16 mouse cellular contexts compared by ENCODE assay signal in genomic region chr2:85161638-85162093, GRCm38 (mm10). TPM values are rescaled to one million over a fixed set of nuclear protein-coding genes. Genes with fewer than 3 reads are reported as not detected.
DNase-seq lines count a peak whose midpoint lies in the region; ATAC-seq and TF ChIP-seq lines count a peak whose summit lies in the region.
"Had no signal": no experiment of that assay in that cellular context is flagged by ENCODE, and none has a peak within 500 bp of the region (broad histone marks: within the 10 kb centered on the region; RNA-seq: fewer than 3 reads in every experiment).

No protein-coding gene starts in this region.

- H3K4me3 ChIP-seq in intestine, embryonic 14.5 days (ENCODE audit: low read depth, low read length): no peak overlapping the region
- H3K4me3 ChIP-seq in intestine, postnatal 0 days (ENCODE audit: low read depth, low read length): no peak overlapping the region
- no peak overlapping the region for H3K4me3 ChIP-seq in hindbrain, embryonic 10.5 days
- H3K4me3 ChIP-seq in midbrain, embryonic 11.5 days (ENCODE audit: low read depth, low read length): no peak overlapping the region
- no peak overlapping the region for H3K4me3 ChIP-seq in neural tube, embryonic 14.5 days (ENCODE audit: low read depth, low read length)
- H3K4me3 ChIP-seq: embryonic facial prominence, embryonic 12.5 days had no signal

- H3K36me3 ChIP-seq in intestine, embryonic 14.5 days (ENCODE audit: control insufficient read depth, insufficient read depth, low read length): no peaks in the 10 kb centered on the region
- no peaks in the 10 kb centered on the region for H3K36me3 ChIP-seq in intestine, postnatal 0 days (ENCODE audit: control insufficient read depth, insufficient read depth)
- no peaks in the 10 kb centered on the region for H3K36me3 ChIP-seq in hindbrain, embryonic 10.5 days
- H3K36me3 ChIP-seq in midbrain, embryonic 11.5 days (ENCODE audit: control insufficient read depth, insufficient read depth, low read length): no peaks in the 10 kb centered on the region
- no peaks in the 10 kb centered on the region for H3K36me3 ChIP-seq in neural tube, embryonic 14.5 days (ENCODE audit: control insufficient read depth, insufficient read depth, low read length)
- H3K36me3 ChIP-seq: embryonic facial prominence, embryonic 12.5 days had no signal

- H3K4me1 ChIP-seq in intestine, embryonic 14.5 days (replicated peaks; ENCODE audit: control insufficient read depth, insufficient read depth, low read length): peaks cover 18% of the 10 kb centered on the region
- no peaks in the 10 kb centered on the region for H3K4me1 ChIP-seq in intestine, postnatal 0 days (replicated peaks; ENCODE audit: control insufficient read depth, insufficient read depth, low read length)
- peaks cover 30% of the 10 kb centered on the region for H3K4me1 ChIP-seq in hindbrain, embryonic 10.5 days (replicated peaks)
- H3K4me1 ChIP-seq in midbrain, embryonic 11.5 days (ENCODE audit: control insufficient read depth, insufficient read depth, low read length): peaks cover 11% of the 10 kb centered on the region; the same call in 1 of the 2 replicates
- 0 out of 2 replicates have a peak, but pooled peaks cover 5% of the 10 kb centered on the region for H3K4me1 ChIP-seq in neural tube, embryonic 14.5 days (ENCODE audit: control insufficient read depth, insufficient read depth, low read length)
- H3K4me1 ChIP-seq: embryonic facial prominence, embryonic 12.5 days had no signal

- H3K27ac ChIP-seq in intestine, embryonic 14.5 days (ENCODE audit: low read depth): peak overlapping the region; percentile 38; the same call in 1 of the 2 replicates
- H3K27ac ChIP-seq in intestine, postnatal 0 days (ENCODE audit: low read depth, low read length): no peak overlapping the region
- H3K27ac ChIP-seq in hindbrain, embryonic 10.5 days: peak overlapping the region; percentile 53
- H3K27ac ChIP-seq in midbrain, embryonic 11.5 days (ENCODE audit: low read depth, low read length): no peak overlapping the region
- H3K27ac ChIP-seq in neural tube, embryonic 14.5 days (ENCODE audit: low read depth, low read length): no peak overlapping the region
- H3K27ac ChIP-seq: embryonic facial prominence, embryonic 12.5 days; liver, embryonic 14.5 days had no signal

- no peaks in the 10 kb centered on the region for H3K9me3 ChIP-seq in intestine, embryonic 14.5 days (ENCODE audit: control insufficient read depth, low read length)
- H3K9me3 ChIP-seq in intestine, postnatal 0 days (ENCODE audit: control insufficient read depth): no peaks in the 10 kb centered on the region
- no peaks in the 10 kb centered on the region for H3K9me3 ChIP-seq in hindbrain, embryonic 10.5 days
- no peaks in the 10 kb centered on the region for H3K9me3 ChIP-seq in midbrain, embryonic 11.5 days (ENCODE audit: control insufficient read depth, low read length)
- H3K9me3 ChIP-seq in neural tube, embryonic 14.5 days (ENCODE audit: control insufficient read depth, low read length): no peaks in the 10 kb centered on the region
- H3K9me3 ChIP-seq: embryonic facial prominence, embryonic 12.5 days had no signal

- 5% methylated on average over 1 of the region's 1 CpGs for WGBS in intestine, embryonic 14.5 days
- WGBS in intestine, postnatal 0 days: 38% methylated on average over 1 of the region's 1 CpGs
- 14% methylated on average over 1 of the region's 1 CpGs for WGBS in hindbrain, embryonic 10.5 days
- WGBS in midbrain, embryonic 11.5 days: 4% methylated on average over 1 of the region's 1 CpGs
- WGBS in neural tube, embryonic 14.5 days: 12% methylated on average over 1 of the region's 1 CpGs

- no peak overlapping the region for H3K4me2 ChIP-seq in intestine, embryonic 14.5 days (ENCODE audit: low read length)
- H3K4me2 ChIP-seq in intestine, postnatal 0 days (replicated peaks; ENCODE audit: low read depth): no peak overlapping the region
- H3K4me2 ChIP-seq in midbrain, embryonic 11.5 days: no peak overlapping the region
- no peak overlapping the region for H3K4me2 ChIP-seq in neural tube, embryonic 14.5 days (ENCODE audit: low read depth, low read length)
- H3K4me2 ChIP-seq: embryonic facial prominence, embryonic 12.5 days had no signal

- H3K9ac ChIP-seq in intestine, embryonic 14.5 days (ENCODE audit: low read length): no peak overlapping the region
- no peak overlapping the region for H3K9ac ChIP-seq in intestine, postnatal 0 days (ENCODE audit: low read depth, low read length)
- no peak overlapping the region for H3K9ac ChIP-seq in midbrain, embryonic 11.5 days (ENCODE audit: low read length)
- no peak overlapping the region for H3K9ac ChIP-seq in neural tube, embryonic 14.5 days (replicated peaks; ENCODE audit: low read depth, low read length)
- H3K9ac ChIP-seq: embryonic facial prominence, embryonic 12.5 days; liver, embryonic 14.5 days had no signal

- TF ChIP-seq CTCF in intestine, postnatal 0 days (IDR thresholded peaks at IDR 0.05; ENCODE audit: low read depth): no peak

- H3K27me3 ChIP-seq in intestine, embryonic 14.5 days (replicated peaks; ENCODE audit: control insufficient read depth, insufficient read depth, low read length): no peaks in the 10 kb centered on the region
- no peaks in the 10 kb centered on the region for H3K27me3 ChIP-seq in intestine, postnatal 0 days (replicated peaks; ENCODE audit: control insufficient read depth, insufficient read depth, low read length)
- H3K27me3 ChIP-seq in hindbrain, embryonic 10.5 days (ENCODE audit: insufficient read depth, poor library complexity, severe bottlenecking): no peaks in the 10 kb centered on the region
- no peaks in the 10 kb centered on the region for H3K27me3 ChIP-seq in midbrain, embryonic 11.5 days (ENCODE audit: control insufficient read depth, insufficient read depth, low read length)
- no peaks in the 10 kb centered on the region for H3K27me3 ChIP-seq in neural tube, embryonic 14.5 days (ENCODE audit: control insufficient read depth, insufficient read depth, low read length)
- H3K27me3 ChIP-seq: embryonic facial prominence, embryonic 12.5 days had no signal

- no peak for ATAC-seq in intestine, embryonic 14.5 days (replicated peaks; ENCODE audit: low FRiP score, low TSS enrichment, low read depth)
- ATAC-seq in intestine, postnatal 0 days: no peak
- peak; percentile 67 for ATAC-seq in midbrain, embryonic 11.5 days (ENCODE audit: low FRiP score)
- peak; percentile 56 for ATAC-seq in neural tube, embryonic 14.5 days (ENCODE audit: low read depth)

- peak; percentile 41 for DNase-seq in intestine, embryonic 14.5 days (ENCODE audit: low spot score)
- no peak for DNase-seq in hindbrain, embryonic 10.5 days (ENCODE audit: low spot score)
- peak; percentile 85 for DNase-seq in midbrain, embryonic 11.5 days (ENCODE audit: low spot score, missing footprints)
- no peak for DNase-seq in adrenal gland, postnatal 10 days
- no peak for DNase-seq in urinary bladder, postnatal 10 days (ENCODE audit: low spot score)
- no peak for DNase-seq in cerebellum, postnatal 4 days (ENCODE audit: low spot score in 2 of 2)
- DNase-seq: adrenal gland, postnatal 25 days; cerebellum, adult 11 months; heart, postnatal 14 days; kidney, adult 9 months; lung, postnatal 36 days; right cerebral cortex, adult 18-20 months had no signal

RNA-seq across cellular contexts. Expression of gene Aplnr, which starts 25.6 kb away (rescaled TPM):
- 53.6 and 54.3 TPM in 2 replicates for polyA plus RNA-seq in intestine, embryonic 14.5 days (2014; fragmentation: Nextera tagmentation; extraction: Ambion mirVana)
- 22.9 and 26.6 TPM in 2 replicates for polyA plus RNA-seq in intestine, postnatal 0 days (2015; fragmentation: Nextera tagmentation; extraction: Ambion mirVana)
- polyA plus RNA-seq in hindbrain, embryonic 10.5 days (2016; fragmentation: Nextera tagmentation; extraction: Ambion mirVana): 38.9 and 41.7 TPM in 2 replicates
- 29.8 and 29.9 TPM in 2 replicates for polyA plus RNA-seq in midbrain, embryonic 11.5 days (2014; fragmentation: Nextera tagmentation; extraction: Ambion mirVana)
- 12.8 and 40.6 TPM in 2 replicates for polyA plus RNA-seq in neural tube, embryonic 14.5 days (2014; fragmentation: Nextera tagmentation; extraction: Ambion mirVana)
- total RNA-seq in adrenal gland, postnatal 10 days (2021): 100 to 1,000 TPM in 1 of 2 experiments, 10 to 100 TPM in 1; 77.0 to 167 TPM

RNA-seq across cellular contexts. Expression of gene Lrrc55, which starts 35.3 kb away (rescaled TPM):
- polyA plus RNA-seq in intestine, embryonic 14.5 days (2014; fragmentation: Nextera tagmentation; extraction: Ambion mirVana): 5.2 and 5.4 TPM in 2 replicates
- 1.4 TPM in 2 replicates for polyA plus RNA-seq in intestine, postnatal 0 days (2015; fragmentation: Nextera tagmentation; extraction: Ambion mirVana)
- 0.48 and 0.92 TPM in 2 replicates for polyA plus RNA-seq in hindbrain, embryonic 10.5 days (2016; fragmentation: Nextera tagmentation; extraction: Ambion mirVana)
- polyA plus RNA-seq in midbrain, embryonic 11.5 days (2014; fragmentation: Nextera tagmentation; extraction: Ambion mirVana): 1.2 and 1.3 TPM in 2 replicates
- 7.1 and 11.2 TPM in 2 replicates for polyA plus RNA-seq in neural tube, embryonic 14.5 days (2014; fragmentation: Nextera tagmentation; extraction: Ambion mirVana)
- total RNA-seq in adrenal gland, postnatal 10 days (2021): 10 to 100 TPM; 13.8 to 14.8 TPM

Comparison
In these comparisons a context has a peak if more than half of its experiments do, and no peak if none do; other contexts are left out.
1. H3K27ac ChIP-seq: peak in intestine, embryonic 14.5 days (single experiment) and hindbrain, embryonic 10.5 days (single experiment); none in intestine, postnatal 0 days (single experiment), midbrain, embryonic 11.5 days (single experiment) and neural tube, embryonic 14.5 days (single experiment).
2. ATAC-seq: peak in midbrain, embryonic 11.5 days (single experiment) and neural tube, embryonic 14.5 days (single experiment); none in intestine, embryonic 14.5 days (single experiment) and intestine, postnatal 0 days (single experiment).
3. DNase-seq: peak in intestine, embryonic 14.5 days (single experiment) and midbrain, embryonic 11.5 days (single experiment); none in hindbrain, embryonic 10.5 days (single experiment), adrenal gland, postnatal 10 days (single experiment), urinary bladder, postnatal 10 days (single experiment) and cerebellum, postnatal 4 days (0 of 2).